Mouse (Mus musculus) thymus, postnatal 25 days (tissue): Measurements from ENCODE around the gene Nfkb2.

ENCODE experiments used
- DNase-seq: peaks from one replicate; pipeline ENCODE4 v3.0.0; 2022

Nfkb2 gene

DNA sequence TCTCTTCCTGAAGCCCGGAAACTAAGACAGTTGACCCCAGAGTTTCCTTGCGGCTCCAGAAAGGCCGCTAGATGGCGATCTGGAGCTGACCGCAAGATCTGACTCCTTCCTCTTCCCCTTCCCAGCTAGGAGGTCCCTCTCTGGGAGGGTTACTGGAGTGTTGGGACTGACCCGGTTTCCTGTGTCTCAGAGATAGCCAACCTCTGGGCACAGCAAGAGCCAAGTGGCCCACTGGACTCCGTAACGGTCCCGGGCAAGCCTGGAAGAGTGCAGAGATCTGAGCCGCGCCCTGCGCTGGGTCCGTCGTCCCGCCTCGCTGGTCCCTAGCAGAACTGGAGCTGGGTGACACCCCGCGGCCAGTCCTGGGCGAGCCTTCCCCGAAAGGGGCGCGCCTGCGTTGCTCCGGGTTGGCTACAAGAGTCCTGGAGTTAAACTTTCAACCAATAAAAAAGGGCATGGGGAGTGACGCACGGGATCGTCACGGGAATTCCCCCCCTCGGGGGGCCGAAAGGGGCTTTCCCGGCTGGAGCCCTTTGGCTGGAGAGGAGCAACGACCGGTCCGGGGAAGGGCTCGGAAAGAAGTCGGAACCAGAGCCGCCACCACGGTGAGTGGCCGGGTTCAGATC lies at the start of gene Nfkb2:
Gene Nfkb2, plus strand, starts transcription at position 105 of the 626 bp plus-strand sequence.
- peak; percentile 84 for DNase-seq

DNA sequence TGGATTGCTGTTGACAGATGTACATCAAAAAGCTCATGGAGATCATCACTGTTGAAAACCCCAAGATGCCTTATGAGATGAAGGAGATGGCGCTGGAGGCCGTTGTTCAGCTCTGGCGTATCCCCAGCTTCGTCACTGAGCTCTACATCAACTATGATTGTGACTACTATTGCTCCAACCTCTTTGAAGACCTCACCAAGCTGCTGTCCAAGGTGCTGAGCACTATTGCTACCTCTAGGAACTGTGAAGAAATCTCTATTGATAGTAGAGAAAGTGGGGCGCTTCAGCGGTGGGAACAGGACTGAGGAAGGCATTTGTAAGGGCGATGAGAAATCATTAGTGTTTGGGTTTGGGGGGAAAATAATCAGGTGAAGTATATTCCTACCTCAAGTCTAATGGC lies 39.4 kb upstream of the Nfkb2 start:
- DNase-seq, result no peak

DNA sequence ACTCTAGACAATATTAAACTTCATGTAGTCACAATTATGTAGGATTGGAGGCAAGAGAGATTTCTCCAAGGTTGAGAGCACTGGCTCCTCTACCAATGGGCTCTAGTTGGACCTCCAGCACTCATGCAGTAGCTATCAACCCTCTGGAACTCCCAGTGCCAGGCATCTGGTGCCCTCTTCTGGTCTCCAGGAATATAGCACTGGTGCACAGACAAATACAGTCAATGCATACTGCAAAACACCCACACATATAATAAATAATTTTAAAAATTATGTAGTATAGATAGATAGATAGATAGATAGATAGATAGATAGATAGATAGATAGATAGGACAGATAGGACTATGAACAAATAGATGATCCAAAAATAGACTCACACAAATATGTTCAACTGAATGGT lies 28.8 kb upstream of the Nfkb2 start:
- DNase-seq, result peak; percentile 40

DNA sequence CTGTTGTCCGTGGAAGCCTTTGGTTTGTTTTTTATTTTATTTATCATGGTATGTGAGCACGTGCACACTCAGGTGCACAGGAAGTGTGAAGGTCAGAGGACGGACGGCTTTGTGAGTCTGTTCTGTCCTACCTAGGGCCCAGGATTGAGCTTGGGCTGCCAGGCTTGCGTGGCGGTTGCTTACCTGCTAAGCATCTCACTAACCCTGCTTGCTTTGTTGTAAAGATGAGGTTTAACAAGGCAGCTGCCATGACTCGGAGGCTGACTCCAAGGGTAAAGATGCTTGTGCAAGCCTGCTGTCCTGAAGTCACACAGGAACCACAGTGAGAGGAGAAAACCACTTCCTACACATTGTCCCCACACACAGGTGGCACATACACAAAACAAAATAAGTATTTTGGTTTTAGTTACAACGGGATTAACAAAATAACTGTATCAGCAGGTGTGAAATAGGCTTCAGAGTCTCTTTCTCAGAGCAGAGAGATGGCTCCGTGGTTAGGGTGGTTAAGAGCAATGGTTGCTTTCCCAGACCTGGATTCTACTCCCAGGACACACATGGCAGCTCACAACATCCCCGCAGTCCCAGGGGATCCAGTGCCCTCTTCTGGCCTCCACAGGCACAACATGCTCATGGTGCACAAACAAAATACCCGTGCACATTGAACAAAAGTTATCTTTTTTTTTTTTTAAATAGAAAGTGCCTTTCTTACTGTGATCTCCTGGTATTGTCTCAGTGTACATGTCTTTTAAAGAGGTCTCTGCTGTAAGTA lies 21.9 kb upstream of the Nfkb2 start:
- peak; percentile 37 for DNase-seq

DNA sequence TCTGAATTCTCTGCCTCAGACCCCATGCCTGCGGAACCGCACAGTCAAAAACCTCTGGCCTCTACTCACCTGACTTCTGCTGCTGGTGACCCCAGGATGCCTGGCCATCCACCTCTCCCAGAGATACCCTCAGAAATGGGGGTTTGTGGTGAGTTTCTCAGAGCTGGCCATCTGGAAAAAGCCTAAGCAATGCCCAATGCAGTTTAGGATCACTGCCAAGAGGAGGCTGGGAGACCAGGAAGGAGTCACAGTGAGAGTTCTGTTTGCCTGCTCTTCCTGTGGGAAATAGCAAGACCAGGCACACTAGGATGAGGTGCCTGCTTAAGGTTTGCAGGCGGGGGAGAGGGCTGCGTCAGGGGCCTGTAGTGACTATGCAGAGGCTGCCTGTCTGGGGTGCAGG lies 19.4 kb upstream of the Nfkb2 start:
- no peak for DNase-seq

DNA sequence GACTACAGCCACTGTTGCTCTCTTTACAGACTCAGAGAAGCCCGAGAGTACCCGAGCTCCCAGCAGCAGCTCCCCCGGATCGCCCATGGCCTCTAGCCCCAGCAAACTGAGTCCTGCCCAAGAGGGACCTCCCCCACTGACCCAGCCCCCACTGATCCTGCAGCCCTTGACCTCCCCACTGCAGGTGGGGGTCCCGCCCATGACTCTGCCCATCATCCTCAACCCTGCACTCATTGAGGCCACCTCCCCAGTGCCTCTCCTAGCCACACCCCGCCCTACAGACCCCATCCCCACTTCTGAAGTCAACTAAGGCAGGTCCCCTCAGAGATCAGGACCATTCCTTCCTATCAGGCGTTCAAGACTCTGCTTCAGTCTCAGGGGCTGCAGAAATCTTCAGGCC lies 18.5 kb upstream of the Nfkb2 start:
- no peak for DNase-seq

DNA sequence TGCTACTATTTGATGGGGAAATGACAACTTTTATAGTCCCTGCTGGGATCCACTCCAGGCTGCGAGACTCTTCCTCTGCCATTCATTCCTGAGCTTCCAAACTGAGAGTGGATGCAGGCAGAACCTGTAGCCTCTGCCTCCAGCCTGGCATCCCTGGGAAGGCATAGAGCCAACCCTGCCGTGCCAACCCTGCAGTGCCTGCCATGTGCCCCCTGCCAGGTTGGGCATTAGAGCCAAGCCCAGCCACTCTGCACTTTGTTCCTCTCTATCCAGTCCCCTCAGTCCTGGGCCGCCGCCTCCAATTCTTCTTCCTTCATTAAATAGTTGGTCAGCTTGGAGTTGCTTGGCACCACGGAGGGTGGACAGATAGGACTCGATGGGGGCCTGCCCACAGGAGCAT lies 18.1 kb upstream of the Nfkb2 start:
- DNase-seq, result no peak

DNA sequence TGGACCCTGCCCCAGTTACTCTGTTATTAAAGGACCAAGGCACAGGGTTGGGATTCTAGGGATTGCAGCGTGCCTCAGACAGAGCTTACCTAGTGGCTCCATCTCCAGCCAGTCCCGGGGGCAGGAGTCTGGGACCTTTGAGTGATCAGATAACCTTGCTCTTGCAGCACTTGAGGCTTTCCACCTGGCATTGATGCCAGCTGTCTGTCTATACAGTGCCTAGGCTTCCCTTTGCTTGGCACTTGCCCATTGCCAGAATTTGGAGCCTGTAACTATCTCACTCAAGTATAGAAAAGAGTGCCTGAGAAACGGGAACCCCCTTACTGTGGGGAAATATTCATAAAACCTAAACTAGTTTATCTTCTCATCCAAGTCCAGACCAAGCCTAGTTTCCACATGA lies 17.2 kb upstream of the Nfkb2 start:
- no peak for DNase-seq

DNA sequence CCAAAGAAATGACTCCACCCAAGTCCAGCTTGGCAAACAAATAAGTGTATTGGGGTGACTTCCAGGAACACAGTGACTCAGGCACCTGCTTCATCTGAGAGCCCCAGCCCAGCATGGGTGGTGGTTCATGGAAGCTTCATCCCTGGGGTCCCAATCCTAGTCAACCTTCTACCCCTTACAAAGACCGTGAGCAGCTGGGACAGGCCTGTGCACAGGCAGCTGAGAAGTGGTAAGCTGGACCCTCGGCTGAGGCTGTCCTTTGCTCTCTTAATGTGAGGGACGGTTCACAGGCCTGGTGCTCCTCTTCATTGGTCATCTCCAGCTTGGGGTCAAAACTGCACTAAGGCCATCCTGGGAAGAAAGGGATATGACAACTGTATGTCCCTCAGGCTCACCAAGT lies 16.6 kb upstream of the Nfkb2 start:
- no peak for DNase-seq

DNA sequence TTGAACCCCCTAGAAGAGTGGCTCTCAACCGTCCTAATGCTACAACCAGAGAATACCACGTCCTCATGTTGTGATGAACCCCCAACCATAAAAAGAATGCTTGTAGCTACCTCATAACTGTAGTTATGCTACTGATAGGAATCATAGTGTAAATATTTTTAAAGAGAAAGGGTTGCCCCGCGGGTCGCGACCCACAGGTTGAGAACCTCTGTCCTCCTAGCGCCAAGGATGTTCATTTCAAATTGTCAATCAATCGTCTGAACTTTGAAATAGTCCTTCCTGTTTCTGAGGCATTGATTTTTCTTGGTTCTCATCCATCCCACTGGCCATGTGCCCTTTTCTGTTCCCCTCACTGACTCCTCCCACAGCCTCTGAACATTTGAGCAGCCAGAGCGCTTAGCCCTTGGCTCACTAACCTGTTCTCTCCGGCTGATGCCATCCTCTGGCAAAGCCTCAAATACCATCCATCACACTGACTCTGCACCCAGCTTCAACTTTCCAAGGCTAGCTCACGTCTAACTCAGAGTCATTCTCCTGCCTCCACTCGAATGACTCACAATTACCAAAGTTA lies 13.5 kb upstream of the Nfkb2 start:
- DNase-seq, result no peak

DNA sequence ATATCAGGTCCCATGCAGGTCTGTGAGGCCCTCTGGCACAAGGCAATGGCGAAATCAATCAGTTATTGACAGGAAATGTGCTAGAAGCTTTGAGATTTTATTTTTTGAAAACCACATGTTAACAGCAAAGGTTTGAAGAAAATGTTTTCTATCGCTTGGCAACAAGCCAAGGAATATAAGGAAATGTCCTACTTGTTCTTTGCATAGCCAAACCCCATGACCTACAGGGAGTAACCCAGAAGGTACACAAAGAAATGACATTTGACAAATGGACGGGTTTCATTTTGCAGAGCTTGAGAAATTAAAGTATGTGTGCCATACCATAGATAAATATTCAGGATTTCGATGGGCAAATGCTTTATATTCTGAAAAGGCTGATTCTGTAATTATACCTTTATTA lies 7.2 kb upstream of the Nfkb2 start:
- DNase-seq, result no peak

DNA sequence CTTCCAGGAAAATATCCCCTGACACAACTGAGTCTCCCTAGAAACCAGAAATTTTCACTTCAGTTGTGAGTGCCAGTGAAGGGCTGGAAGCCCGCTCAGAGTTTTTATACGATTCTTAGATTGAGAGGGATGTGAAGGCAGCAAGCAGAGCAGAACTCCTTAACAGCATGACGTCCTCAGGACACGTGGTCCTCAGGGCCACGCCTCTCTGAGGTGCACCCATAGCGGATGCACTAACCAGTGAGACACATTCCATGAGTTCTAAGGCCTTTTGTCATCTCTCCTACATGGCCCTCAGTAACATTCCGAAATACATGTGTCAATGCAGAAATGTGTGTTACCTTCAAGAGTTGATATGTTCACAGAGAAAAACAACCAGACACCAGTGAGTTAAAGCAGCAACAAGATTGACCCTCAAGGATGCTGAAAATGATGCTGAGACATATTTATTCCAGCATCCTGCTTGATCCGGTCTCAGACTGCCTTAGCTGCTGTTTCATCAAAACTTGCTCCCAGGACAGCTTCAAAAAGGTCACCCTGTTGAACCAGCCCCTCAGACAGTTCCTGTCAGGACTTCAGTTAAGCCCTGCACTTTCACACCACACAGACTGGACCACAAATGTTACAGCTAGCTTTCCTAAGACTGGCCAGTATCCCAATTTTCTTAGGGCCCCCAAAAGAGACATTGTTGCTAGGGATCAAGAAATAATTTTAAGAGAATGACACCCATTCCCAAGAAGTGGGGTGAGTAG lies 3.6 kb upstream of the Nfkb2 start:
- no peak for DNase-seq

DNA sequence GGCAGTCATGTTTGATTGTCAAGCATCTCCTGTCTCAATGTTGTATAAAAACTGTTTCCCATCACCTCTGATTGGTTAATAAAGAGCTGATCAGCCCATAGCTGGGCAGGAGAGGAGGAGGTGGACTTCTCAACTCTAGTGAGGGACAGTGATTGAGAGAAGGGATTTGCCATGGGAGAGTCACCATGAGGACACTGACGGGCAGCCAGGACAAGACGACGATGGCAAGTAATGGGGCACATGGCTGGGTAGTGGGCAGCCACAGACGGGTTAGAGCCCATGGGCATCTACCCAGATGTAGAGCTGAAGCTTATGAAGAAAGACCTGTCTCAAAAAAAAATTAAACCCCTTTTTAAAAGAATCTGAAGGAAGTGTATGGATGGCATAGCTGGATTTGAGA lies 1.6 kb upstream of the Nfkb2 start:
- no peak for DNase-seq

DNA sequence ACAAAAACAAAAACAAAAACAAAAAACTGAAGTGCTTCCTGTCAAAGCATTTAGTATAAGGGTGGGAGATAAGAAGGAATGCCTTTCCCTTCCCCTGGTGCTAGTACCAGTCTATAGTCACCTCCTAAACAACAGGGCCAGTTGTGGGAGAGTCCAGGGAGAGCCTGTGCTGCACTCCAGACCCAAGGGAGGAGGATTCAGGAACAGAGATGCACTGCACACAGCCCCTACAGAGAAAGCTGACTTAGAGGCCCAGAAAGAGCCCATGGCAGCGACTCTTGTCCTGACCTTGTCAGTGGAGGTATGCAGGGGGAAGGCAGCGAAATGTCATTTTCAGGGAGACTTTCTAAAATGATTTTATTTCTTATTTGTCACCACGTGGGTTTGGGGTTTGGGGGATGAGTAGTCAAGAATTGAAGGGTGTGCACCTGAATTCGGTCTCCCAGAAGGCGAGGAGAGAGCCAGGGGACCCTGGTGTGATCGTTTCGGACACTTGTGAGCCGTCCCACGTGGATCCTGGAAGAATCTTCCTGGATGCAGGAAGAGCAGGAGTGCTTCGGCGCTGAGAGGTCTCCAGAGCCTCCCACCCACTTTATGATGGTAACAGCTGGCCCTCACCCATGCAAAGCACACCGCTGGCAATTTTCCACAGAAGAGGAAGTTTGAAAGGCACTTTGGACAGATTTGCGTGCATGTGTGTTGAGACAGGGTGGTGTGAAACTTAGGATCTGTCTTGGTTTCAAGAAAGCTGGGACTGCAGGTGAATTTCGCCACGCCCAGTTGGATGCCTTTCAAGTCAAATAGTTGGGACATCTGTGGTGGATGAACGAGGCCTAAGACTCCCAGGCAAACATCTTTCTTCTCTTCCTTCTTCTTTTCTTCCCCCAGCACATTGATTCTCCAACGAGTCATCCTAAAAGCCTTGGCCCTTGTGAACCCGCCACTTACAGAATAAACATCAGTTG lies 587 bp upstream of the Nfkb2 start:
- DNase-seq, result no peak

DNA sequence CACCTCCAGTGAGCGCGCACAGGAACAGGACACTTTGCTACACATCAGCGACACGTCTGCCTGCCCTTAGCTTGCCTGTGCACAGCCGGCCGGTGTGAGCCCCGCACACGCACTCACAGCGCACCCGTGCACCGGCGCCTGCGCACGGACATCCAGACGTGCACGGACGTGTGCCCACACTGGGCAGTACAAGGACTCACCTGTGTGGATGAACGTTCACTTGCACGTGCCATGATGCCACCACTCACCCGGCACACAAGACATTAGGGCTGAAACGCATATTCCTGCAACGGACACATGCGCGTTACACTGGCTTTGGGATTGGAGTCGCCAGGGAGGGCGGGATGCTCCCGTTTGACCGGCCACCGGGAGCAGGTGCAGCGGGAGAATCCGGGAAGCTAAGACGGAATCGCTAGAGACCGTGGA lies 801 bp downstream of the Nfkb2 start:
- DNase-seq, result no peak

DNA sequence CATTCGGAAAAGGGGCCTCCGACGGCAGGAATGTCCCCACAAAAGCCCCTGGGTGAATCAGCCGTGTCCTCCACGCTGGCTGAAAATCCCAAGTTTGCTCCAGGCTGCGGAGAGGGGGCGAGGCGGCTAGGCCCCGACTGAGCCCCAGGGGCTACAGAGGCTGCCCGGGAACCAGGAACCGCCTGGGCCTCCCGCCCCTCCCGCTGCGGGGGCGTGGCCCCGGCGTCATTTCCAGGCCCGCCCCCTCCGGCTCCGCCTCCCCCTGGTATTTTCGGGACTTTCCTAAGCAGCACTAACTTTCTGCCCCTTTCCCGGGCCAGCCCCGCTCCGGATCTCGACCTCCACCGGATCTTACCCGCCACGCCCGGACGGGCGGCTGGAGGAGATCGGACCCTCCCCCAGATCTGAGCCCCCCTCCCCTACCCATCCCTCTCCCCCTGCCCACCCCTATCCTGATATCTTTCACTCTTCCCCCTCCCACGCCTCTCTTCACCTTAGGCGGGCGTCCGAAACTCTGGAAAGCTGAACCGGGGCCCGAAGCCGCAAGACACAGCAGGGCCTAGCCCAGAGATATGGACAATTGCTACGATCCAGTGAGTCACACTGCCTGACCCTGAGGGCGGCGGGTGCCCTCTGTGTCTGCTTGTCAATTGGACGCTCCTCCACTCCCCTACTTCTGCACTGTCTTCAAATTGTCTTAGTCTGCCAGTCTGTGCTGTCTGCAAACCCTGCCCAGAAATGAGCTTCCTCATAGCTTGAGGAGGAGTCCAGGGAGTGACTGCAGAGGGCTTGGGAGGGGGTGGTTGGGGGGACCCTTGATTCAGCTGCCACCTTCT lies 1.5 kb downstream of the Nfkb2 start:
- DNase-seq, result peak; percentile 91

DNA sequence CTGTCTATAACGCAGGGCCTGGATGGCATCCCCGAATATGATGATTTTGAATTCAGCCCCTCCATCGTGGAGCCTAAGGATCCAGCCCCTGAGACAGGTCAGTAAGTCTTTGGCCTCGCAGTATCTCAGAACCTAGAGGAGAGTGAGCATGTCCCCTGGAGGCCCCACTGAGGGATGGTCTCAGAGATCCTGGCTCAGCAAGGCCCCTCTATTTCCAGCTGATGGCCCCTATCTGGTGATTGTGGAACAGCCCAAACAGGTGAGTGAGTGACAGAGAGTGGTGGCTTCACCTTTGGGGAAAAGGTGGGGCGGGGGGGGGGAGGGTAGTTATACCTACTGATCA lies 2.1 kb downstream of the Nfkb2 start:
- DNase-seq, result no peak

DNA sequence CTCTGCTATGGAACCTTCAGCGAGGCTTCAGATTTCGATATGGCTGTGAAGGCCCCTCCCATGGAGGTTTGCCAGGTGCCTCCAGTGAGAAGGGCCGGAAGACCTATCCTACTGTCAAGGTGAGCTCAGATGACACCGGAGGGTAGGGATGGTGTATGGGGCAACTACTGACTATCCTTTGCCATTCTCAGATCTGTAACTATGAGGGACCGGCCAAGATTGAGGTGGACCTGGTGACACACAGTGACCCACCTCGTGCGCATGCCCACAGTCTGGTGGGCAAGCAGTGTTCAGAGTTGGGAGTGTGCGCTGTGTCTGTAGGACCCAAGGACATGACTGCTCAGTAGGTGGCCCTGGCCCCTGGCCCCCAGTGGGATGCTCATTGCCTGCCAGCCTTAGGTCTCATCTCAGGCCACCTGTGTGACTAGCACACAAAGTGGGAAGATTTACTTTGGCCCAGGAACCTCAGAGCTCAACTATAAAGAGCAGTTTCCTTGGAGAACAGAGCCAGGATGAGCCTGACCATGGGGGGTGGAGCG lies 2.7 kb downstream of the Nfkb2 start:
- no peak for DNase-seq

DNA sequence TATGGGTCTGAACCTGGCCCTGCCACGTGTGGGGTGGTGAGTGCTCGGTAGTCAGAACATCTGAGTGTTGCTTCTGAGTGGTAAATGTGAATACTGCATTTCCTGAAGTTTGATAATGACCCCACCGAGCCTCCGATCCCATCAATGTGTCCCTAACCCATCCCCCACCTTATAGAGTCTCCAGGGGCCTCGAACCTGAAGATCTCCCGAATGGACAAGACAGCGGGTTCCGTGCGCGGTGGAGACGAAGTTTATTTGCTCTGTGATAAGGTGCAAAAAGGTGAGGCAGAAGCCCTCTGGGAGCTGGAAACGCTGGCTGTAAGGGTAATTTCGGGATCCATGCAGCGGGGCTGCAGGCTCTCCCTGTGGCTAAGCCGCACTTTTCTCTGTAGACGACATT lies 3.7 kb downstream of the Nfkb2 start:
- no peak for DNase-seq

DNA sequence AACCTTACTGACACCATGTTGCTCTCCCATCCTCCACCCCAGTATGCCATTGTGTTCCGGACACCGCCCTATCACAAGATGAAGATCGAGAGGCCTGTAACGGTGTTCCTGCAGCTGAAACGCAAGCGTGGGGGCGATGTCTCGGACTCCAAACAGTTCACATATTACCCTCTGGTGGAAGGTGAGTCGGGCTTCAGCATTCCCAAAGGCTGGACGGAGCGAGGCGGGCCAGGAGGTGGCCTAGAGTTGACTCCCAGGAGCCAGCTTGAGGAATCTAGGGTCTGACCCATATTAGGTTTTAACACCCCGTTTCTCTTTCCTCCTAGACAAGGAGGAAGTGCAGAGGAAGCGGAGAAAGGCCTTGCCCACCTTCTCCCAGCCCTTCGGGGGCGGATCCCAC lies 4.2 kb downstream of the Nfkb2 start:
- no peak for DNase-seq

DNA sequence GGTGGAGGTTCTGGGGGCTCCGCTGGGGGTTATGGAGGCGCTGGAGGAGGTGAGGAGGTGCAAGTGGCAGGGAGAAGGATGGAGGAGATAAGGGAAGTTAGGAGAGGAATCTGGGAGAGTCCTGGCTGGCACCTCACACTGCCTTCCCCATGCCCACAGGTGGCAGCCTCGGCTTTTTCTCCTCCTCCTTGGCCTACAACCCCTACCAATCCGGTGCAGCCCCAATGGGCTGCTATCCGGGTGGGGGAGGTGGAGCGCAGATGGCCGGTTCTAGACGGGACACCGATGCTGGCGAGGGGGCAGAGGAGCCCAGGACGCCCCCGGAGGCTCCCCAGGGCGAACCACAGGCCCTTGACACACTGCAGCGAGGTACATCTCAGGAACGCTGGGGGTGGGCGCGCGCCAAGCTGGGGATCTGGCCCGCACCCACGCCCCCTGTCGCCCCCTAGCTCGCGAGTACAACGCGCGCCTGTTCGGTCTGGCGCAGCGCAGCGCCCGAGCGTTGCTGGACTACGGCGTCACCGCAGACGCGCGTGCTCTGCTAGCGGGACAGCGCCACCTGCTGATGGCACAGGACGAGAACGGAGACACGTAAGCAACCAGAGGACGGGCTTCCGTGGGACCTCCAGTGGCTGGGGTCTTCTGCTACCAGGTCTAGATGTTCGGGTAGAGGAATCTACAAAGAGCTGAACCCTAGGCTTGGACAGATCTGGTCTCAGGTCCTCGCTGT lies 4.8 kb downstream of the Nfkb2 start:
- DNase-seq, result peak; percentile 88
